Mouse (Mus musculus): ENCODE measurements around the gene Gpatch4. TPM values are rescaled to one million over a fixed set of nuclear protein-coding genes. Genes with fewer than 3 reads are reported as not detected.

Gpatch4 gene
- polyA plus RNA-seq (2014; fragmentation: Nextera tagmentation; extraction: Ambion mirVana) = 22.9 and 30.3 TPM in 2 replicates

GRCm38 (mm10) chr3:88042661-88043421 lies at the start of gene Gpatch4:
Gene Gpatch4, plus strand, starts transcription at chr3:88043108.
- Histone ChIP-seq H3K4me2 (ENCODE audit: low read length) (peak within 1 kb of the TSS; percentile 61), H3K27me3 (ENCODE audit: control insufficient read depth, insufficient read depth, low read length) (no peaks in the 10 kb centered on the region), H3K4me3 (replicated peaks; ENCODE audit: low read depth, low read length) (peak within 1 kb of the TSS; percentile 63), H3K9me3 (ENCODE audit: control insufficient read depth, low read length) (no peaks in the 10 kb centered on the region), H3K4me1 (ENCODE audit: control insufficient read depth, insufficient read depth, low read length) (peaks cover 9% of the 10 kb centered on the region), H3K27ac (replicated peaks; ENCODE audit: low read depth, low read length) (no peak within 1 kb of the TSS), H3K36me3 (ENCODE audit: control insufficient read depth, insufficient read depth, low read length) (no peaks in the 10 kb centered on the region), H3K9ac (replicated peaks; ENCODE audit: low read length) (peak within 1 kb of the TSS; percentile 38)
- ATAC-seq (ENCODE audit: low FRiP score, low TSS enrichment) = peak; percentile 77; the same call in 1 of the 2 replicates
- peak; percentile 98 for DNase-seq
- 10% methylated on average over 36 of the region's 36 CpGs for WGBS

DNA sequence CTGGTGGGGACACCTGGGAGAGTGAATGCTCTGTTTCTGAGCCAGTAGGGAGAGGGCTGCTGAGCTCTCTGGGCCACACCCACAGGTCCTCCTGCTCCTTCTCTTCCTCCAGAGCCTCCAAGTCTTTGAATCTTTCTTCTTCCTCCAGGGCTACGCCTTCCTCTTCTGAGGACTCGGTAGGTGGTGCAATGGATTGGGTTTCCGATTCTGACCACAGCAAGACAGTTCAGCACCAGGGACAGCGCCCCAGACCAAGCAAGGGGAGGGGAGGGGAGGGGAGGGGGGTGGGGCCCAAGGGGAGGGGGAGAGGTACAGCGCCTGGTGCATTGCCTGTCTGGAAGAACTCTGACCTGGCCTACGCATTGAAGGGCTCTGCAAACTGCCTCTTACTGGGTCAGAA lies 49.5 kb upstream of the Gpatch4 start:
- Histone ChIP-seq H3K36me3 (ENCODE audit: control insufficient read depth, insufficient read depth, low read length) (no peaks in the 10 kb centered on the region), H3K9ac (replicated peaks; ENCODE audit: low read length) (no peak overlapping the region), H3K9me3 (ENCODE audit: control insufficient read depth, low read length) (no peaks in the 10 kb centered on the region), H3K4me2 (ENCODE audit: low read length) (no peak overlapping the region), H3K4me1 (ENCODE audit: control insufficient read depth, insufficient read depth, low read length) (peaks cover 4% of the 10 kb centered on the region; the same call in 1 of the 2 replicates), H3K27ac (replicated peaks; ENCODE audit: low read depth, low read length) (no peak overlapping the region), H3K27me3 (ENCODE audit: control insufficient read depth, insufficient read depth, low read length) (peaks cover 48% of the 10 kb centered on the region), H3K4me3 (replicated peaks; ENCODE audit: low read depth, low read length) (no peak overlapping the region)
- 3% methylated on average over 6 of the region's 6 CpGs for WGBS
- no peak for ATAC-seq (ENCODE audit: low FRiP score, low TSS enrichment)
- peak; percentile 37 for DNase-seq

DNA sequence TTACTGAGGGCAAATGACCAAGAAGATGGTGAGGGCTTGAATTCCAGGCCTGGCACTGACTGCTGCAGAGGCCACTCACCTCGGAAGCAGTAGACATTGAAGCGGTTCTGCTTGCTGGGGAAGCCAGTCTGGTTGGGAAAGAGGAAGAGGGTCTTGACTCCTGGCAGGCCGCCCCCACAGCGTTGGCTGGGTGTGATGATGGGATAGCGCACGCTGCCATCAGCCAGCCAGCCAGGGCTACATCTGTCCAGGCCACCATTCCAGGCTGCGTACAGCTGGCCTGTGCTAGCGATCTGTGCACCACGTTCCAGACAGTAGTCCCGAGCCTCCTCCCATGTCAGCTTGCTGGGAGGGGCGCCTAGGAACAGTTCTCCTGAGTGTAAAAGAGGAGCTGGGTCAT lies 47.6 kb upstream of the Gpatch4 start:
- no peak overlapping the region for H3K9ac ChIP-seq (replicated peaks; ENCODE audit: low read length)
- 25% methylated on average over 11 of the region's 11 CpGs for WGBS
- no peaks in the 10 kb centered on the region for H3K9me3 ChIP-seq (ENCODE audit: control insufficient read depth, low read length)
- DNase-seq = no peak
- H3K4me1 ChIP-seq (ENCODE audit: control insufficient read depth, insufficient read depth, low read length) = peaks cover 4% of the 10 kb centered on the region; the same call in 1 of the 2 replicates
- no peak overlapping the region for H3K27ac ChIP-seq (replicated peaks; ENCODE audit: low read depth, low read length)
- ATAC-seq (ENCODE audit: low FRiP score, low TSS enrichment) = no peak
- H3K4me2 ChIP-seq (ENCODE audit: low read length) = no peak overlapping the region
- no peak overlapping the region for H3K4me3 ChIP-seq (replicated peaks; ENCODE audit: low read depth, low read length)
- H3K36me3 ChIP-seq (ENCODE audit: control insufficient read depth, insufficient read depth, low read length) = no peaks in the 10 kb centered on the region
- peaks cover 67% of the 10 kb centered on the region for H3K27me3 ChIP-seq (ENCODE audit: control insufficient read depth, insufficient read depth, low read length)

DNA sequence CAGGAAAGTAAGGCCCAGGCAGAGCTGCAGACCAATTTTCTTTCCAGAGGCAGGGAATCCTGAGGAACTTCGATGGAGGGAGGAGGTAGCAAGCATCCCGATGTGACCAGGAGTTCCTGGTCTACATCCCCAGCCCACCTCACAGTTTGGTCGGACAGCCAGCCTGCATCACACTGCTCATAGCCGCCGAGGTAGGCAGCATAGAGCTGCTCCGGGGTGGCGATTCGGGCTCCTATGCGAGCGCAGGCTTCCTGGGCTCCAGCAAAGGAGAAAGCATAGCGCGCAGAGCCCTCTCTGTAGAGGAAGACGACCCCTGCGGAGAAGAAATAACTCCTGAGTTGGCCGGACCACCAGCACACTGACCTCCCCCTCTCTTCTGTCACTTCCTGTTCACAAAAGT lies 46.5 kb upstream of the Gpatch4 start:
- 2% methylated on average over 15 of the region's 15 CpGs for WGBS
- H3K9me3 ChIP-seq (ENCODE audit: control insufficient read depth, low read length) = no peaks in the 10 kb centered on the region
- H3K9ac ChIP-seq (replicated peaks; ENCODE audit: low read length) = no peak overlapping the region
- peak overlapping the region; percentile 61 for H3K4me2 ChIP-seq (ENCODE audit: low read length)
- peaks cover 8% of the 10 kb centered on the region for H3K4me1 ChIP-seq (ENCODE audit: control insufficient read depth, insufficient read depth, low read length)
- H3K27me3 ChIP-seq (ENCODE audit: control insufficient read depth, insufficient read depth, low read length) = peaks cover 78% of the 10 kb centered on the region
- ATAC-seq (ENCODE audit: low FRiP score, low TSS enrichment) (no peak), DNase-seq (peak; percentile 42)
- H3K36me3 ChIP-seq (ENCODE audit: control insufficient read depth, insufficient read depth, low read length) = no peaks in the 10 kb centered on the region
- H3K27ac ChIP-seq (replicated peaks; ENCODE audit: low read depth, low read length) = no peak overlapping the region
- H3K4me3 ChIP-seq (replicated peaks; ENCODE audit: low read depth, low read length) = peak overlapping the region; percentile 36

DNA sequence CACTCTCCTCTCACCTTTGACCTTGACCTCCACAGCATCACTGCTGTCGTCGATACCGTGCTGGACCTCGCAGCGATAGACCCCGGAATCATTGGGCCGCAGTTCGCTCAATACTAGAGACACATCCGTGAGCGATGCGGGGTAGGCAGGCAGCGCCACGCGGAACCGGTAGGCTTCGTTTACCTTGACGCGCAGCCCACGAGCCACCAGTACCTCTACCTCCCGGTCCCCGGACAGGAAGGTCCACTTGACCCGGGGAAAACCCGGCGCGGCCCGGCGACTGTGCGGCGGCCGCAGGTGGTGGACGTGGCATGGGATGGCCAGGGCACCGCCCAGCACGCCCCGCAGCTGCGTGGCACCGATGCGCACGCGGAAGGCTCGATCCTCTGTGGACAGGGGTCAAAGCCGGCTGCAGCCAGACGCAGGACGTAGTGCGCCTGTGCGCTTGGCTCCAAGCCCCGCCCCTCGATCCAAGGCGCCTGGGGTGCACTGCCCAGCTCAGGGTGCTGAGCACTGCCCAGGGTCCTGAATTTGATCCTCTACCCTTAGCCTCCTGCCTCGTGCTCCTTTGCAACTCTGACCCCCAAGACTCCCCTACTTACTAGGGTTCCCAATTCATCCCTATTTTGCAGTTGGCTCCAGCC lies 45.8 kb upstream of the Gpatch4 start:
- H3K4me1 ChIP-seq (ENCODE audit: control insufficient read depth, insufficient read depth, low read length) = peaks cover 10% of the 10 kb centered on the region
- H3K36me3 ChIP-seq (ENCODE audit: control insufficient read depth, insufficient read depth, low read length) = no peaks in the 10 kb centered on the region
- H3K27ac ChIP-seq (replicated peaks; ENCODE audit: low read depth, low read length) = no peak overlapping the region
- peak overlapping the region; percentile 36 for H3K4me3 ChIP-seq (replicated peaks; ENCODE audit: low read depth, low read length)
- H3K9ac ChIP-seq (replicated peaks; ENCODE audit: low read length) = peak overlapping the region; percentile 48
- WGBS = under 1% methylated on average over 49 of the region's 49 CpGs
- peaks cover 85% of the 10 kb centered on the region for H3K27me3 ChIP-seq (ENCODE audit: control insufficient read depth, insufficient read depth, low read length)
- DNase-seq (peak; percentile 45), ATAC-seq (ENCODE audit: low FRiP score, low TSS enrichment) (no peak; the same call in 1 of the 2 replicates)
- no peaks in the 10 kb centered on the region for H3K9me3 ChIP-seq (ENCODE audit: control insufficient read depth, low read length)
- H3K4me2 ChIP-seq (ENCODE audit: low read length) = peak overlapping the region; percentile 61

- Histone ChIP-seq H3K4me3 (replicated peaks; ENCODE audit: low read depth, low read length) (no peak overlapping the region), H3K4me2 (ENCODE audit: low read length) (peak overlapping the region; percentile 22; the same call in 1 of the 2 replicates), H3K9me3 (ENCODE audit: control insufficient read depth, low read length) (no peaks in the 10 kb centered on the region), H3K27ac (replicated peaks; ENCODE audit: low read depth, low read length) (no peak overlapping the region), H3K36me3 (ENCODE audit: control insufficient read depth, insufficient read depth, low read length) (no peaks in the 10 kb centered on the region), H3K27me3 (ENCODE audit: control insufficient read depth, insufficient read depth, low read length) (peaks cover 90% of the 10 kb centered on the region), H3K9ac (replicated peaks; ENCODE audit: low read length) (no peak overlapping the region), H3K4me1 (ENCODE audit: control insufficient read depth, insufficient read depth, low read length) (peaks cover 13% of the 10 kb centered on the region)
- ATAC-seq (ENCODE audit: low FRiP score, low TSS enrichment) (no peak), DNase-seq (peak; percentile 64)
- WGBS = 1% methylated on average over 7 of the region's 7 CpGs
Observed at GRCm38 (mm10) chr3:87998747-87999146, 44.2 kb upstream of the Gpatch4 start.

DNA sequence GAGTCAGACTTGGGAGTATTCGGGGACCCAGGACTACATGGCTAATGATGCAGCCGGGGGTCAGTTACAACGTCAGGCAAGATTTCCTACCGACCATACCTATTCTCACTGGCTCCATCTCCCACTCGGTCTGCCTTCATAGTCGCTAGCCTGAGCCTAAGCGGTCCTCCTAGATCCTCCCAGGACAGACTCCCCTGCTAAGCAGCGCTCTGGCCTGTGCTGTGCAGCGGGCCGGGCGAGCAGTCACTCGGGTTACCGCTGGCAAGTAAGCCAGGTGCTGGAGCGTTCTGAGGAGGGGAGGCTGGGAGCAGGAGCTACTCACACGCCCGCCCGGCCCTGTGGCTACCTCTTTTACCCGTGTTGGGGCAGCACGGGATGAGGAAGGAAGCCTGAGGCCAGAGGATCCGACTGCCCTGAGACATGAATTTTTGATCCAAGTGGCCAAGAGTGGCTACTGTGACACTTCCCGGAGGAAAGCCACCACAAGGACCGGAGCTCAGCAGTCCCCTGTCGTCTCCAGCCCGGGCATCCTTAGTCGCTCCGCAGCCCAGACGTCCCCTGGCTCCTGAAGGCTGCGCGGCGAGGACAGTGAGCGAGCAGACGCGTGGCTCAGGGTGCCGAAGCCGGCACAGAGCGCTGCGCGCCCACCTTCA lies 43.5 kb upstream of the Gpatch4 start:
- Histone ChIP-seq H3K4me3 (replicated peaks; ENCODE audit: low read depth, low read length) (peak overlapping the region; percentile 39), H3K9ac (replicated peaks; ENCODE audit: low read length) (peak overlapping the region; percentile 21; the same call in 1 of the 2 replicates), H3K4me1 (ENCODE audit: control insufficient read depth, insufficient read depth, low read length) (peaks cover 13% of the 10 kb centered on the region), H3K36me3 (ENCODE audit: control insufficient read depth, insufficient read depth, low read length) (no peaks in the 10 kb centered on the region), H3K4me2 (ENCODE audit: low read length) (peak overlapping the region; percentile 61), H3K27me3 (ENCODE audit: control insufficient read depth, insufficient read depth, low read length) (peaks cover 85% of the 10 kb centered on the region), H3K9me3 (ENCODE audit: control insufficient read depth, low read length) (no peaks in the 10 kb centered on the region), H3K27ac (replicated peaks; ENCODE audit: low read depth, low read length) (0 out of 2 replicates have a peak overlapping the region, but pooled peaks have one; percentile 26)
- peak; percentile 34 for DNase-seq
- under 1% methylated on average over 38 of the region's 38 CpGs for WGBS
- no peak for ATAC-seq (ENCODE audit: low FRiP score, low TSS enrichment)

GRCm38 (mm10) chr3:88000181-88000580 lies 42.7 kb upstream of the Gpatch4 start, which contains the start of gene Bcan:
Gene Bcan, minus strand, starts transcription at chr3:88000230.
- ATAC-seq (ENCODE audit: low FRiP score, low TSS enrichment) (0 out of 2 replicates have a peak, but pooled peaks have one; percentile 16), DNase-seq (peak; percentile 50)
- under 1% methylated on average over 39 of the region's 39 CpGs for WGBS
- Histone ChIP-seq H3K27ac (replicated peaks; ENCODE audit: low read depth, low read length) (0 out of 2 replicates have a peak within 1 kb of the TSS, but pooled peaks have one; percentile 26), H3K4me3 (replicated peaks; ENCODE audit: low read depth, low read length) (peak within 1 kb of the TSS; percentile 39), H3K27me3 (ENCODE audit: control insufficient read depth, insufficient read depth, low read length) (peaks cover 77% of the 10 kb centered on the region), H3K9ac (replicated peaks; ENCODE audit: low read length) (peak within 1 kb of the TSS; percentile 21; the same call in 1 of the 2 replicates), H3K9me3 (ENCODE audit: control insufficient read depth, low read length) (no peaks in the 10 kb centered on the region), H3K4me2 (ENCODE audit: low read length) (peak within 1 kb of the TSS; percentile 61), H3K36me3 (ENCODE audit: control insufficient read depth, insufficient read depth, low read length) (no peaks in the 10 kb centered on the region), H3K4me1 (ENCODE audit: control insufficient read depth, insufficient read depth, low read length) (peaks cover 13% of the 10 kb centered on the region)
